Mouse (Mus musculus) adrenal gland, adult 18-20 months (tissue): ENCODE results near the gene Birc6. TPM values are rescaled to one million over a fixed set of nuclear protein-coding genes. Genes with fewer than 3 reads are reported as not detected.

Experiments used
- DNase-seq, 2 experiments: peaks; one replicate each; pipeline ENCODE4 v3.0.0; 2021 to 2022; ENCODE audit warnings: low spot score in 2 of 2
- long read RNA-seq, 2 experiments: library from polyadenylated mRNA; stranded (forward); transcript quantifications; one replicate each; pipeline ENCODE4 v2.0.0; 2021
- total RNA-seq, 2 experiments: library from RNA; stranded (reverse); gene quantifications; 1 replicate in 1 of 2; 2 replicates in 1 of 2; pipeline ENCODE4 v1.2.3; 2021

The Birc6 gene
- total RNA-seq, result 10 to 100 TPM; 93.5 to 99.0 TPM
- long read RNA-seq, experiment 1, partial matches to known transcripts, result 0 of 2 reads
- long read RNA-seq, experiment 1, other reads (novel, unspliced or antisense), result 2 of 2 reads
- long read RNA-seq, experiment 2, partial matches to known transcripts, result 5 of 10 reads
- long read RNA-seq, experiment 2, other reads (novel, unspliced or antisense), result 5 of 10 reads

DNA sequence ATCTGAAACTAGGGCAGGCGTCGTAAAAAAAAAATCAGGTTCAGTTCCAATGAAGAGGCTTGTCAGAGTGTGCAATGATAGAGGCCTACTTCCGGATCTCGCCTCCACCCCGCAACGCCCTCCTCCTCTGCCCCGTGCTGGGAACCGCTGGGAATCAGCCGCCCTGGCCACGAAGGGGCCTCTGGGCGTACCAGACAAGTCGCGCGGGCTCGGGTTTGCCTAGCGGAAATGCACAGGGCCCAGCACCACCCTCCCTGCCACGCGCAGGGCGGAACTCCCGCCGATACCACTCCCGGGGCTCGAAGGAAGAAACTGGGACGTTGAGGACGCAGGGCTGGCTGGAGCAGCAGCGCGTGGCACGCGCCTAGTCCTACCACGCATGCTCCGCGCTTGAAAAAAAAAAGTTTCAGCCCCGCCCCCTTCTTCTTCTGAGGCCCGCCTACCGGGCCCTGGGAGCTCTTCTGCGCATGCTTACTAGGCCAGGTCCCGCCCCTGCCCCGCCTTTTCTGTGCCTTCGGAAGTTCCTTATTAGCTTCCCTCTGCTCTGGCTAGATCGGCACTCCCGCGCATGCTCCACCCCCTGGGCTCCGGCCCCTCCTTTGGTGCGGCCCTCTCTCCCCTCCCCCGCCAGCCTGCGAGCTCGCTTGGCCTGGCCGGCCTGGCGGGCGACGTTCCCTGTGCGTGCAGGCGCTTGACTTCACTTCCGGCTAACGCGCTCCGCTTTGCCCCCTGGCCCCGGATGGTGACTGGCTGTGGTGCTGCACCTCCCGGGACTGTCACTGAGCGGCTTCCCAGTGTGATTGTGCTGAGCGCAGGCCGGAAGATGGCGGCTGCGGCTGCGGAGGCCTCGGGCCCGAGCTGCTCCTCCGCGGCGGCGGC is at the start of gene Birc6:
TSS of gene Birc6 (plus strand) at position 567 of the 879 bp plus-strand sequence.
- peak; percentile 98 to 99 for DNase-seq

- DNase-seq, result no peak
These were observed 47.6 kb upstream of the Birc6 start for GRCm38 (mm10) chr17:74480361-74481069.

DNA sequence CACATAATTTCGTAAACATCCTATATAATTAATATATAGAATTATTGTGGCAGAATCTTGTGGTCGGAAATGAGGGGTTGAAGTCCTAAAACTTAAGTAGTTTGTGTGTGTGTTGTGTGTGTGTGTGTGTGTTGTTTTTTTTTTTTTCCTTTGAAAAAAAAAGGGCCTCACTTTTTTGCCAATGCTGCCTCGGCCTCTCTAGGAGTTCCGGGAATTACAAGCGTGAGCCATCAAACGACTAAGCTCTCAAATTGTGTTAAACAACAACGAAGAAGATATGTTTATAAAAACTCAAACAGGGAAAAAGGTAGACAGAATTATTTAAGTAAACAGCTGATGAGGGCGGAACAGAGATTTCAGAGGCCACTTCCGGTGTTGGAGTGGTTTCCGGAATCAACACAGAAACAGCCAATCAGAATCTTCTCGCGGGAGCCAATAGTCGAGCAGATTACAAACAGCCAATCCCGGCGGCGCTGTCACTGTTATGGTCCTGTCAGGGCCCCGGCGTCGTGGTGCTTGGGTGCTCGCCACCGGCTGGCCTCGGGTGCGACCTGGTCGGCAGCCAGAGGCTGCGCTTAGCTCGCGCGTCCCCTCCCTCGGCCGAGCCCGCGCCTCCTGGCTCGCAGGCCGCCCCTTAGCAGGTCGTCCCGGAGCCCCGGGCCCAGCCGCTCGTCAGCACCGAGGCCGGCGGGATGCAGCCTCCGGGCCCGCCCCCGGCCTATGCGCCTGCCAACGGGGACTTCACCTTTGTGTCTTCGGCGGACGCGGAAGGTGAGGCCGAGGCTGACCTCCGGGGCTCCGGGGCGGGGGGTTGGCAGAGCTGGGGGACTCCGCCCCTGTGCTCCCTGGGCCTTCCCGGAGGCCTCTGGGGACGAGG is 38.8 kb upstream of the Birc6 start, which contains the start of gene Yipf4:
TSS of gene Yipf4 (plus strand) at position 470 of the 877 bp plus-strand sequence.
- peak; percentile 94 to 95 for DNase-seq

GRCm38 (mm10) chr17:74489901-74490220 is 38.2 kb upstream of the Birc6 start:
- DNase-seq, result no peak

DNA sequence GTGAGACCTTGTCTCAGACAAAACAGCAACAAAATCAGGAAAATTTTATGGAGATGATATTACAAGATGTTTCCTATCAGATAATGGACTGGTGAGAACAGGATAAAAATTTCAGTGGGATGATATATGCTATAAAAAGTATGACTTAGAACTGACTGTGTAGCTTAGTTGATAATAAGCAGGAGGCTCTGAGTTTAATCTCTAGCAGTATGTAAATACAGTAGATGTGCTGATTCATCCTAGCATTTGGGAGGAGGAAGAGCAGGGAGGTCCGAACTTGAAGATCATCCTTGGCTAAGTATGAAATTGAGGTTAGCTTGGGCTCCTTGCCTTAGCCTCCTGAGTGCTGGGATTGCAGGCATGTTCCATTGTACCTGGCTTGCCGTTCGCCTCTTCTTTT is 36.5 kb upstream of the Birc6 start:
- no peak for DNase-seq

GRCm38 (mm10) chr17:74500204-74500603 is 27.9 kb upstream of the Birc6 start:
- no peak for DNase-seq

GRCm38 (mm10) chr17:74501085-74501484 is 27.0 kb upstream of the Birc6 start:
- no peak for DNase-seq

DNA sequence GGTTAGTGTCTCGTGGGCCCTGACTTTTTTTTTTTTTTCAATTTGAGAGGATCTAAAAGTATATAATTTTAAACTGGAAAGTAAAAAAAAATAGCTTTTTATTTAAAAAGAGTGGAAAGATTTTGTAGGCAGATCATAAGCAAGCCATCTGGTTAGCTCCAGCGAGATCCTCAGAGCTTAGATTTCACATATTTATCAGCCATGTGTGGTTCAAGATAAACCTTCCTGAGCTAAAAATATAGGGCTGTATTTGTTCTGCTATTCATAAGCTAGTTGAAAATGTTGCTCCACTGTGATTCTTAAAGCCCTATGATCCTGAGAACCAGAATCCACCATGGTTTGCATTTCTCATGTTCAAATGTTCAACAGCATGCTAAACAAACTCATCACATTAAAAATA is 20.2 kb upstream of the Birc6 start:
- no peak for DNase-seq

GRCm38 (mm10) chr17:74508600-74508999 is 19.5 kb upstream of the Birc6 start:
- no peak for DNase-seq

GRCm38 (mm10) chr17:74512308-74512707 is 15.8 kb upstream of the Birc6 start:
- no peak for DNase-seq

- no peak for DNase-seq
These were observed 5.0 kb upstream of the Birc6 start for GRCm38 (mm10) chr17:74522797-74523723.

GRCm38 (mm10) chr17:74526117-74526516 is 2.0 kb upstream of the Birc6 start:
- no peak for DNase-seq

DNA sequence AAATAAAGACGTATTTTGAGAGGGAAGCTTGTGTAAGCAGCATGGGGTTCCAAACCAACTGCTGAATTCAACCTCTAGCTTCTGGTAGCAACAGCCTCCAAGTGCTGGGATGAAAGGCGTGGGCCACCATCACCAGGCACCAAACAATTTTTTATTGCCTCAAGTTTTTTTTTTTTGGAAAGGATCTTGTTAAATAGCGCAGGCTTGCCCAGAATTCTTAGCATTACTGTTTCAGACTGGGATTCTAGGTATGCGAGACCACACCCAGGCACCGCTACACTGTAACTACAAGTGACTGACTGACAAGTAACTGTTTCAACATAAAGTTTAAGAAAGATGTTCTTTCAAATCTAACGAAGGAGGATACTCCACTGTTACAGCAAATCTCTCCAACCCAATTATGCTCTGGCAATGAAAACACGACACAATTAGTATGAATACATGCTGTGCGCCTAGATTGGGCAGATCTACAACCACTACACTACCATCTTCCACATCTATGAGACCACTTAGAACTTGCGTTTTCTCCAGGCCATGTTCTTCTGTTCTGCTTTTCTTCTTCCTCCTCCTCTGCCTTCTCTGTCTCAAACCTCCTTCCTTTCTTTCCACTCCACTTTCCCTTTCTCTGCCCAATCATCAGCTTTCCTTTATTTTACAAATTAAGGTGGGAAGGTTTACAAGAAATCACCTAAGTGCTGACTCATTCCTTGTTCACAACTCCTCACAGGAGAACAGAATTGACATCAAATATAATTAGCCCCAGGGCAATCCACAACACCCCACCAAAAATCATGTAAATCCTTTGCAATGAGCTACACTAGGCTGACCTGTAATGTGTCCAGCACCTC is 1.1 kb upstream of the Birc6 start:
- DNase-seq, result no peak

DNA sequence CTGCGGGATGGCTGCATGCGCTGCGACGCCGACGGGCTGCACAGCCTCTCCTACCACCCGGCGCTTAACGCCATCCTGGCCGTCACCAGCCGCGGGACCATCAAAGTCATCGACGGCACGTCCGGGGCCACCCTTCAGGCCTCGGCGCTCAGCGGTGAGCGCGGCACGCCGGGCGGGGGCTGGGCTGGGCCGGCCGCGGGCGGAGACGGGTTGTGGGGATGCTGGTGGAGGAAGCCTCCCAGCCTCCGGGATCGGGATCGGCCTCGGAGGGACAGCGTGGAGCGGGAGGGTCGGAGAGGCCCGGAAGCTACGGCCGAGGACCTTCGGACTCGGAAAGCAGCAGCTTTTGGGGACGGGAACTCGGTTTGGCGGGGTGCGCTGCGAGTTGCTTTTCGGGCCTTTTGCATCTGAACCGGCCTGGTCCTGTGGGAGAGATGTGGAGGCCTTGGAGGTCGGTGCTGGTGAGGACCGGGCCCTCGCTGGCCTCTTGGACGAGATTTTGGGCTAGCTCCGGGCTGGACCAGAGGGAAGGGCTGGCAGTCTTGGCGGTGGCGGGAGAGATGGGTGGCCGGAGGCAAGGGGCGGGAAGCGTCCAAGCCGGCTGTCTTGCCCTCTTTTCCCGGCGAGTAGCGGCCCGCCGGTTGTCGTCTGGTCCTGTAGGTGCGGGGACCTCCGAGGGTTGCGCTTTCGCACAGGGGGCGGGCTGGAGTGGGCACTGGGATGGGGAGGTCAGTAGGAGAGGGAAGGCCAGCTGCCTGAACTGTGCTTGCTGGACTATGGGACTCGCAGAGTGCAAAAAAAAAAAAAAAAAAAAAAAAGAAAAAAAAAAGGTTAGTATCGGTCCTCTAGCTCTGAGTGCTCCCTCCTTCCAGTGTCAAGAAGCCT is 795 bp downstream of the Birc6 start:
- DNase-seq, result peak in 1 of 2 experiments; percentile 69

- no peak for DNase-seq
These were observed 1.4 kb downstream of the Birc6 start for GRCm38 (mm10) chr17:74529533-74529824.

DNA sequence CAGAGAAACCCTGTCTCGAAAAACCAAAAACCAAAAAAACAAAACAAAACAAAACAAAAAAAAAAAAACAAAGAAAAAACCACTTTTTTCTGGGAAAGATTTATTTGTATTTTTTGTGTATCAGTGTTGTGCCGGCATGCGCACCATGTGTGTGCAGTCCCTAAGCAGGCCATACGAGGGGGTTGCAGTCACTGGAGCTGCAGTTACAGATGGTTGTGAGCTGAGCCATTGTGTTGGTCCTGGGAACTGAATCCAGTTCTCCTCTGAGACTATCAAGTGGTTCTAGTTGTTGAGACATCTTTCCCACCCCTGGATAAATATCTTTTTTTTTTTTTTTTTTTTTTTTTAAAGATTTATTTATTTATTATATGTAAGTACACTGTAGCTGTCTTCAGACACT is 6.9 kb downstream of the Birc6 start:
- DNase-seq, result no peak

- no peak for DNase-seq
These were observed 9.4 kb downstream of the Birc6 start for GRCm38 (mm10) chr17:74537526-74537925.

- no peak for DNase-seq
These were observed 15.5 kb downstream of the Birc6 start for GRCm38 (mm10) chr17:74543615-74544014.
